Mouse (Mus musculus) erythroblast, embryonic 14.5 days (primary cell): ENCODE results near the gene Kctd6.

Experiments used
- GATA1 ChIP-seq: IDR thresholded peaks from 2 replicates; pipeline ENCODE4 v1.6.1; 2012; ENCODE audit warnings: low read length, inconsistent platforms, mixed read lengths
- TAL1 ChIP-seq: IDR thresholded peaks from 3 replicates; pipeline ENCODE4 v1.6.1; 2012; ENCODE audit warnings: low read length, inconsistent platforms, mixed read lengths

DNA sequence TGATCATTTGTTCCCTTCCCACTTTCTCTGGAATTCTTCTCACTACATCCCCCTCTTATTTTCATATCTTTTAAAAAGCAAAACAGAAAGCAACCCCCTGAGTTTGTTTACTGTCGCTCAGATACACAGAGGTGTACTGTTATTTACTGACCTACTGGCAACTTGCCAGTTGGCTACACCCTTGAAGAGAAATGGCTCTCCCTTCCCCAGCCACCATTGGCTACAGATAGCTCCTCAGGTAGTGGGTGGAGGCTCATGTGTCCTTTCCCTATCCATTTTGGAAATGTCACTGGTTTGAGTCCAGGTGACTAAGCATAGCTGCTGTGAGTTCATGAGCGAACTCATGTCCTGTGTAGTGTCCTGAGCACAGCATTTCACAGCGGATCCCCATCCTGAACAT, 12.2 kb upstream of the Kctd6 start:
- no peak for TF ChIP-seq GATA1
- no peak for TF ChIP-seq TAL1
